Mouse (Mus musculus) stomach, postnatal 0 days (tissue): Measurements from ENCODE around the gene St8sia2.

Experiments
- CTCF ChIP-seq: IDR thresholded peaks from 2 replicates; pipeline ENCODE4 v1.5.1; 2016; ENCODE audit warnings: antibody characterized with exemption, low read depth, mild to moderate bottlenecking, moderate library complexity
- EP300 ChIP-seq: optimal IDR thresholded peaks from 2 replicates; pipeline ENCODE3; 2016; ENCODE audit warnings: antibody characterized with exemption

GRCm38 (mm10) chr7:73938046-73938810 lies 75.3 kb downstream of the St8sia2 start:
- TF ChIP-seq CTCF (no peak), EP300 (no peak)
